Mouse (Mus musculus): ENCODE results near the gene Rgr.

- TF ChIP-seq POLR2A (IDR thresholded peaks at IDR 0.05; ENCODE audit: borderline replicate concordance, extremely low read depth, low read depth, low read length) (no peak), CTCF (IDR thresholded peaks at IDR 0.05; ENCODE audit: insufficient read depth, low read length) (no peak)
These were observed 19.8 kb upstream of the Rgr start for GRCm38 (mm10) chr14:37068516-37068915.

All from lung, adult 2 months (tissue).